Mouse (Mus musculus) right cerebral cortex, adult 2 months (tissue): Measurements from ENCODE around the gene Gm13084.
"Not testable (repeated sequence)": the region's sequence is repeated elsewhere in the genome, so short reads cannot be mapped to it uniquely, and the experiment has no call there.

Experiments
- DNase-seq, 2 experiments: peaks; one replicate each; pipeline ENCODE4 v3.0.0; 2021 to 2022; ENCODE audit warnings: low spot score in 2 of 2

Gm13084 gene

GRCm38 (mm10) chr4:143815993-143816392 is at the start of gene Gm13084:
Gene Gm13084 (minus strand): TSS chr4:143816093.
- no peak for DNase-seq

DNA sequence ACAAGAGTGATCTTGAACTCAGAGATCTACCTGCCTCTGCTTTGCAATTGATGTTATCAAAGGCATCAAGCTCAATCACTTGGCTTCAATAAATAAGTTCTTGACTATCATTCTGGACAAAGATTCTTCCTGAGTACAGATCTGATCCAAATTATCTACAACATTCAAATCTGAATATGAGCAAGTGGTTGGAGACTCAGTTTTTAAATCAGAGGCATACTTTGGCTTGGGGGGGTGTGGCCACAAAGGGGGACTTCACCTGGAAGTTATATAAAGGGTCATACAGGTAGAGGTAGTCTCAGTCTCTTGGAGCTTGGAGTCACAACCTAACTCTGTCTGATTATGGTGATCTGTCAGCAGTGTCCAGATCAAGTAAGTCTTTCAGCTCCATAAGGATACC is 30.3 kb upstream of the Gm13084 start, which contains the start of gene Gm13103:
Gene Gm13103, plus strand, starts transcription at position 301 of the 400 bp plus-strand sequence.
- DNase-seq, result not testable (repeated sequence)

GRCm38 (mm10) chr4:143789052-143789451 is 26.8 kb downstream of the Gm13084 start, which contains the start of gene Gm13023:
Gene Gm13023 (plus strand): TSS chr4:143789352.
- not testable (repeated sequence) for DNase-seq
